Mouse (Mus musculus) ES-Bruce4 (cell line): ENCODE data around the gene Atg3.

Experiments used
- CTCF ChIP-seq: IDR thresholded peaks from one replicate; pipeline ENCODE4 v1.8.1; 2011; ENCODE audit warnings: low read depth, low read length
- EP300 ChIP-seq: IDR thresholded peaks from 2 replicates; pipeline ENCODE4 v1.6.1; 2011; ENCODE audit warnings: low read depth, low read length; ENCODE audit not compliant: insufficient read depth
- POLR2A ChIP-seq: IDR thresholded peaks from one replicate; pipeline ENCODE4 v1.8.1; 2011; ENCODE audit warnings: low read length; ENCODE audit not compliant: insufficient read depth

- TF ChIP-seq POLR2A (no peak), CTCF (no peak), EP300 (no peak)
These were observed 48.1 kb upstream of the Atg3 start for GRCm38 (mm10) chr16:45110498-45110897.
